Mouse (Mus musculus) liver, embryonic 14.5 days (tissue): ENCODE results near the gene Loxl3. TPM values are rescaled to one million over a fixed set of nuclear protein-coding genes. Genes with fewer than 3 reads are reported as not detected.
A peak's percentile ranks its signal among the peaks of the same experiment; 100 is the strongest.

Source experiments
- ATAC-seq: fragments of 200-750 bp; cut with Nextera tagmentation; 2 replicates; pipeline ENCODE4 v1.8.0; 2017; ENCODE audit warnings: moderate number of reproducible peaks, mild to moderate bottlenecking, moderate library complexity; ENCODE audit not compliant: insufficient read depth
- DNase-seq, 3 experiments: peaks; one replicate each; pipeline ENCODE4 v3.0.0-alpha.2; 2012 to 2013; ENCODE audit warnings: low read depth in 3 of 3, low spot score in 3 of 3
- H3K27ac ChIP-seq: fragments of 300-500 bp; sonication (generic); 2 replicates; pipeline ENCODE4 v1.5.1; 2014; ENCODE audit warnings: moderate library complexity, mild to moderate bottlenecking, control low read depth, inconsistent platforms
- H3K27me3 ChIP-seq: fragments of 300-500 bp; sonication (generic); 2 replicates; pipeline ENCODE4 v1.6.1; 2014; ENCODE audit warnings: mild to moderate bottlenecking, low read length, moderate library complexity; ENCODE audit not compliant: control insufficient read depth, insufficient read depth
- H3K36me3 ChIP-seq: fragments of 300-500 bp; sonication (generic); replicated peaks from 2 replicates; pipeline ENCODE4 v1.6.1; 2014; ENCODE audit warnings: low read depth; ENCODE audit not compliant: control insufficient read depth, insufficient read depth
- H3K4me1 ChIP-seq, 2 experiments: fragments of 200-500 bp in 1 of 2; fragments of 300-500 bp in 1 of 2; sonication (generic) in 1 of 2; replicated peaks; 2 replicates each; pipeline ENCODE4 v1.6.1; 2012 to 2014; ENCODE audit warnings: antibody characterized with exemption in 1 of 2, inconsistent platforms in 1 of 2, low read length in 1 of 2; ENCODE audit not compliant: control insufficient read depth in 2 of 2, insufficient read depth in 2 of 2
- H3K4me2 ChIP-seq: fragments of 300-500 bp; sonication (generic); 2 replicates; pipeline ENCODE4 v1.6.1; 2014; ENCODE audit warnings: low read depth, mild to moderate bottlenecking, control low read depth, moderate library complexity
- H3K4me3 ChIP-seq, 2 experiments: fragments of 200-500 bp in 1 of 2; fragments of 300-500 bp in 1 of 2; sonication (generic) in 1 of 2; 2 replicates each; pipeline ENCODE4 v1.5.1; 2012 to 2014; ENCODE audit warnings: low read depth in 2 of 2, low read length in 2 of 2, mild to moderate bottlenecking in 2 of 2, control low read depth in 1 of 2, inconsistent platforms in 1 of 2, moderate library complexity in 1 of 2; ENCODE audit not compliant: insufficient read depth in 1 of 2
- H3K9ac ChIP-seq: fragments of 300-500 bp; sonication (generic); replicated peaks from 2 replicates; pipeline ENCODE4 v1.6.1; 2014; ENCODE audit warnings: mild to moderate bottlenecking, control low read depth, moderate library complexity
- H3K9me3 ChIP-seq: fragments of 300-500 bp; sonication (generic); 2 replicates; pipeline ENCODE4 v1.6.1; 2016; ENCODE audit warnings: low read length, mixed read lengths; ENCODE audit not compliant: control insufficient read depth
- CTCF ChIP-seq: IDR thresholded peaks from 2 replicates; pipeline ENCODE4 v1.5.1; 2016; ENCODE audit warnings: antibody characterized with exemption, low read depth, control low read depth
- EP300 ChIP-seq: IDR thresholded peaks from 2 replicates; pipeline ENCODE4 v1.6.1; 2016; ENCODE audit warnings: antibody characterized with exemption, low read depth
- WGBS: fragments of 180-500 bp; shearing (Covaris S2); extraction: QIAGEN DNeasy Blood & Tissue Kit; methylation state at CpG from one replicate; pipeline ENCODE4 v1.1.7; 2014; ENCODE audit not compliant: insufficient replicate concordance; 5-methylcytosine and 5-hydroxymethylcytosine counted together
- polyA plus RNA-seq, 2 experiments: library from polyadenylated mRNA; depleted of rRNA in 1 of 2; stranded (reverse) in 1 of 2; unstranded in 1 of 2; fragments of >200 nt; fragmentation: Nextera tagmentation in 1 of 2; extraction: Ambion mirVana in 1 of 2; gene quantifications; 2 replicates each; pipeline versions ENCODE4 v1.2.1 to v1.2.3; 2012 to 2014

Gene Loxl3
- polyA plus RNA-seq, 2 experiments = 1.1 to 1.6 TPM

DNA sequence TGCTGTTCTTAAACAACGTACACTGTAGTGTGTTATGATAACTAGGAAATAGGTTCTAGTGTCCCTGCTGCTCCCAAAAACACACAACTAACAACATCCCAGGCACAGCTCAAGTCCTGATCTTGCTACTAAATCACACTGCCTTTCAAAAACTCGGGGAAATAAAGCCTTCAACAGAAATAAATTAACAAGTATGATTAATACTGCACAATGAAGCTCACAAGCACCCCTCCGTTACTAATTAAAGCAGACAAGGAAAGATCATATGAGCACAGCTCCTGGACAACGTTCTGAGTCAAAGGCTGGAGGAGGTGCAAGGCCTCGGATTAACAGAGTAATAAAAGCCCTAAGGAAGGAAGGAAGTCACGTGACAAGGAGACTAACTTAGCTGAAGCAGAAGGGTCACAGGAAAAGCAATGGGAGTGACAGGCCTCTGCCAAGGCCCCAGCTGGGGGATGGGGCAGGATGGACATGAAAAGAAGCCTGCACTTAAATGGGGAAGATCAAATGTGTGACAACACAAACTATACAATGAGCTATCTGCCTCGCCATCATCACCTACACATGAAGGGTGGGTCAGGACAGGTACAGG is 36.4 kb upstream of the Loxl3 start:
- ATAC-seq (no peak), DNase-seq (no peak)
- Histone ChIP-seq H3K4me2 (peak overlapping the region; percentile 64), H3K4me3 (no peak overlapping the region; a peak in 1 of 4 replicates), H3K4me1 (peaks cover 16 to 17% of the 10 kb centered on the region in 2 experiments), H3K9ac (peak overlapping the region; percentile 56), H3K27me3 (no peaks in the 10 kb centered on the region), H3K27ac (peak overlapping the region; percentile 92), H3K9me3 (no peaks in the 10 kb centered on the region), H3K36me3 (no peaks in the 10 kb centered on the region)
- 22% methylated on average over 7 of the region's 7 CpGs for WGBS
- TF ChIP-seq CTCF (no peak), EP300 (no peak)

DNA sequence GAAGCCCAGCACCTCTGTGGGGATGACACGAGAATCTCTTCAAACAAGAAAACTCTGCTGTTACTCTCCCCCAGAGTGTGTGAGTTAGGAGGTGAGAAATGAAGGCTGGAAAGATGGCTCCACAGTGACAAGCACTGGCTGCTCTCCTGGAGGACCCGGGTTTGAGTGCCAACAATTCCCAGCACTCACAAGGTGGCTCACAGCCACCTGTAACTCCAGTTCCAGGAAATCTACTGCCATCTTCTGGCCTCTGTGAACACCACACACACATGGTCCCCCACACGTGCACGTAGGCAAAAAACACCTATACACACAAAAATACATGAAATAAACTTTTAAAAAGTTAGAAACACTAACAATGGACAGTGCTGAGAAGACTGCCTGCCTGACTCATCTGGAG is 35.6 kb upstream of the Loxl3 start:
- TF ChIP-seq EP300 (no peak), CTCF (peak; percentile 71)
- H3K9ac ChIP-seq = no peak overlapping the region
- no peak for ATAC-seq
- no peaks in the 10 kb centered on the region for H3K9me3 ChIP-seq
- H3K4me2 ChIP-seq = no peak overlapping the region
- H3K27ac ChIP-seq = peak overlapping the region; percentile 32
- H3K4me1 ChIP-seq = peaks cover 16 to 18% of the 10 kb centered on the region in 2 experiments
- DNase-seq = no peak
- H3K36me3 ChIP-seq = no peaks in the 10 kb centered on the region
- no peaks in the 10 kb centered on the region for H3K27me3 ChIP-seq
- 52% methylated on average over 4 of the region's 4 CpGs for WGBS
- H3K4me3 ChIP-seq = no peak overlapping the region

DNA sequence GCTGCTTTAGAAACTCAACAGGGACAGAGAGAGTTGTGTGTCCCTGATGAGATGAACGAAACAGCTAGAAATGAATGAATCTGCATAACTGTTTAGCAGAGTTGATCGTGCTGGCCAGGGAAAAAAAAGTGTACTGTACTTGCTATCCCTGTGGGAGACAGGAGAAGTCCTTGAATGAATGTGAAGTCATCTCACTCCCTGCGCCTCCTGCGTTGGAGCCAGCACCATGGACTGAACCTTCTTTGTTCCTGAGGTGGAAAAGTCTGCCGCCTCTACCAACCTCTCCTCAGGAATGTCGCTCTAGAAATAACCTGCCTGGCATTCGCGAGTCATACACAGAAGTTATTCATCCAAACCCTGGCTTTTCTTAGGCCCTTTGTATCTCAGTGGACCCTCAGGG is 34.0 kb upstream of the Loxl3 start:
- no peak for ATAC-seq
- Histone ChIP-seq H3K4me2 (no peak overlapping the region), H3K27me3 (no peaks in the 10 kb centered on the region), H3K4me3 (no peak overlapping the region), H3K9me3 (no peaks in the 10 kb centered on the region), H3K4me1 (peaks cover 32 to 34% of the 10 kb centered on the region in 2 experiments), H3K9ac (no peak overlapping the region), H3K27ac (no peak overlapping the region), H3K36me3 (no peaks in the 10 kb centered on the region)
- 75% methylated on average over 8 of the region's 8 CpGs for WGBS
- no peak for DNase-seq
- TF ChIP-seq EP300 = no peak
- TF ChIP-seq CTCF = no peak

DNA sequence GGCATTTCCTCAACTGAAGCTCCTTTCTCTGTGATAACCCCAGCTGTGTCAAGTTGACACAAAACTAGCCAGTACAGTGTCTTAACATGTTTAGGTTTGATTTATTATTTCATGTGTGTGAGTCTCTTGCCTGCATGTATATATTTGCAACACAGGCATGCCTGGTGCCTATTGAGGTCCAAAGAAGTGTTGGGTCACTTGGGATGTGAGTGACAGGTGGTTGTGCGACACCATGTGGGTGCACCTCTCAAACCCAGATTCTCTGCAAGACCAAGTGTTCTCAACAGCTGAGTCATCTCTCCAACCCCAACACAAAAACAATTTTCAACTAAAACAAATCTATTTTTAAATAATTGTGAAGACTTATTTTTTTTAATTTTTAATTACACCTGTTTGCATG is 30.9 kb upstream of the Loxl3 start:
- Histone ChIP-seq H3K36me3 (no peaks in the 10 kb centered on the region), H3K4me1 (peaks cover 25 to 26% of the 10 kb centered on the region in 2 experiments), H3K4me2 (no peak overlapping the region), H3K9me3 (no peaks in the 10 kb centered on the region), H3K27ac (no peak overlapping the region), H3K9ac (no peak overlapping the region), H3K4me3 (no peak overlapping the region), H3K27me3 (no peaks in the 10 kb centered on the region)
- ATAC-seq (no peak), DNase-seq (no peak)
- TF ChIP-seq EP300 = no peak
- no peak for TF ChIP-seq CTCF
- WGBS = 90% methylated on average over 1 of the region's 1 CpGs

DNA sequence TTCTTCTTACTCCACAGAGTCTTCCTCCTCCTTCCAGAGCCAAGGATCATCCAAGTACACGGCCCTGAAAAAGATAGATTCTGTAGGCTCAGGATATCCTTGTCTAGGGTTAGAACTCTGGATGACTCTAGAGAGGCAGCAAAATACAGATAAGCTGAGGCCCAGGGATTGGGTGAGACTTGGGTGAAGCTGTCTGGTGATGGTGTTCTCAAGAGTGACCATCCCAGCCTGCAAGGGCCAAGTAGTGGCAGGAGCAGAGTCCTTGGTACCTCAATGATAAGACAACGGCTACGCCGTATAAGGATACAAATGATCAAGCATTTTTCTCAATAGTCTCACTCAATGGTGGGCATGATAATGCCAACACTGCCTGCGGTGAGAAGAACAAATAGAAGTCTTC is 30.1 kb upstream of the Loxl3 start:
- WGBS = 44% methylated on average over 5 of the region's 5 CpGs
- H3K27me3 ChIP-seq = no peaks in the 10 kb centered on the region
- peak overlapping the region; percentile 64 for H3K27ac ChIP-seq
- peak; percentile 76 for ATAC-seq
- TF ChIP-seq EP300 = no peak
- TF ChIP-seq CTCF = no peak
- no peaks in the 10 kb centered on the region for H3K36me3 ChIP-seq
- peak overlapping the region; percentile 15; the same call in 1 of the 2 replicates for H3K9ac ChIP-seq
- DNase-seq = no peak
- peaks cover 20 to 28% of the 10 kb centered on the region in 2 experiments for H3K4me1 ChIP-seq
- H3K4me3 ChIP-seq = no peak overlapping the region
- peak overlapping the region; percentile 33 for H3K4me2 ChIP-seq
- H3K9me3 ChIP-seq = no peaks in the 10 kb centered on the region
